Mouse (Mus musculus): ENCODE measurements around the gene Naaa. TPM values are rescaled to one million over a fixed set of nuclear protein-coding genes. Genes with fewer than 3 reads are reported as not detected.

The Naaa gene
- 22.5 and 33.1 TPM in 2 replicates for total RNA-seq (2014; rRNA removed)
- 15.4 and 23.6 TPM in 2 replicates for polyA plus RNA-seq (2015; fragmentation: Nextera tagmentation; extraction: Ambion mirVana)

- peak; percentile 56 for TF ChIP-seq CTCF (IDR thresholded peaks at IDR 0.05; ENCODE audit: low read depth)
- peak; percentile 68 for DNase-seq
- H3K4me1 ChIP-seq (ENCODE audit: insufficient read depth) = no peaks in the 10 kb centered on the region
- H3K4me3 ChIP-seq (ENCODE audit: low read depth, low read length) = peak within 1 kb of the TSS; percentile 60
- peak within 1 kb of the TSS; percentile 63 for H3K9ac ChIP-seq
- H3K27me3 ChIP-seq (ENCODE audit: insufficient read depth, low read length) = no peaks in the 10 kb centered on the region
- ATAC-seq = peak; percentile 91
- H3K27ac ChIP-seq (ENCODE audit: low read depth, low read length) = no peak within 1 kb of the TSS; the same call in 1 of the 2 replicates
- WGBS = 3% methylated on average over 53 of the region's 54 CpGs
- peak within 1 kb of the TSS; percentile 95 for H3K4me2 ChIP-seq (ENCODE audit: low read depth)
- H3K36me3 ChIP-seq (ENCODE audit: insufficient read depth) = no peaks in the 10 kb centered on the region
- no peaks in the 10 kb centered on the region for H3K9me3 ChIP-seq (ENCODE audit: low read length)
These were observed at the start of gene Naaa for GRCm38 (mm10) chr5:92277437-92278394. TSS of gene Naaa (minus strand) at chr5:92278170.

GRCm38 (mm10) chr5:92327367-92327766 is 49.4 kb upstream of the Naaa start:
- Histone ChIP-seq H3K4me3 (ENCODE audit: low read depth, low read length) (no peak overlapping the region), H3K4me1 (ENCODE audit: insufficient read depth) (no peaks in the 10 kb centered on the region), H3K27me3 (ENCODE audit: insufficient read depth, low read length) (no peaks in the 10 kb centered on the region; the same call in 1 of the 2 replicates), H3K9ac (no peak overlapping the region), H3K36me3 (ENCODE audit: insufficient read depth) (no peaks in the 10 kb centered on the region), H3K27ac (ENCODE audit: low read depth, low read length) (no peak overlapping the region), H3K4me2 (ENCODE audit: low read depth) (no peak overlapping the region), H3K9me3 (ENCODE audit: low read length) (no peaks in the 10 kb centered on the region)
- TF ChIP-seq CTCF (IDR thresholded peaks at IDR 0.05; ENCODE audit: low read depth) = no peak
- no peak for ATAC-seq
- 85% methylated on average over 6 of the region's 6 CpGs for WGBS
- no peak for DNase-seq

GRCm38 (mm10) chr5:92323264-92323663 is 45.3 kb upstream of the Naaa start:
- Histone ChIP-seq H3K4me3 (ENCODE audit: low read depth, low read length) (no peak overlapping the region), H3K36me3 (ENCODE audit: insufficient read depth) (no peaks in the 10 kb centered on the region), H3K9me3 (ENCODE audit: low read length) (no peaks in the 10 kb centered on the region), H3K27ac (ENCODE audit: low read depth, low read length) (no peak overlapping the region), H3K4me2 (ENCODE audit: low read depth) (no peak overlapping the region), H3K4me1 (ENCODE audit: insufficient read depth) (no peaks in the 10 kb centered on the region), H3K9ac (no peak overlapping the region), H3K27me3 (ENCODE audit: insufficient read depth, low read length) (no peaks in the 10 kb centered on the region; the same call in 1 of the 2 replicates)
- DNase-seq (peak; percentile 3), ATAC-seq (no peak)
- 70% methylated on average over 5 of the region's 5 CpGs for WGBS
- no peak for TF ChIP-seq CTCF (IDR thresholded peaks at IDR 0.05; ENCODE audit: low read depth)

GRCm38 (mm10) chr5:92322612-92323011 is 44.6 kb upstream of the Naaa start:
- no peaks in the 10 kb centered on the region for H3K36me3 ChIP-seq (ENCODE audit: insufficient read depth)
- WGBS = 91% methylated on average over 4 of the region's 4 CpGs
- ATAC-seq = no peak
- TF ChIP-seq CTCF (IDR thresholded peaks at IDR 0.05; ENCODE audit: low read depth) = no peak
- H3K4me3 ChIP-seq (ENCODE audit: low read depth, low read length) = no peak overlapping the region
- H3K4me2 ChIP-seq (ENCODE audit: low read depth) = no peak overlapping the region
- no peaks in the 10 kb centered on the region for H3K4me1 ChIP-seq (ENCODE audit: insufficient read depth)
- no peak overlapping the region for H3K27ac ChIP-seq (ENCODE audit: low read depth, low read length)
- no peaks in the 10 kb centered on the region for H3K9me3 ChIP-seq (ENCODE audit: low read length)
- no peak overlapping the region for H3K9ac ChIP-seq
- no peaks in the 10 kb centered on the region; the same call in 1 of the 2 replicates for H3K27me3 ChIP-seq (ENCODE audit: insufficient read depth, low read length)
- DNase-seq = no peak

- no peaks in the 10 kb centered on the region for H3K9me3 ChIP-seq (ENCODE audit: low read length)
- ATAC-seq (no peak), DNase-seq (no peak)
- no peaks in the 10 kb centered on the region for H3K36me3 ChIP-seq (ENCODE audit: insufficient read depth)
- H3K27me3 ChIP-seq (ENCODE audit: insufficient read depth, low read length) = no peaks in the 10 kb centered on the region; the same call in 1 of the 2 replicates
- 68% methylated on average over 8 of the region's 8 CpGs for WGBS
- TF ChIP-seq CTCF (IDR thresholded peaks at IDR 0.05; ENCODE audit: low read depth) = no peak
- H3K4me3 ChIP-seq (ENCODE audit: low read depth, low read length) = no peak overlapping the region
- no peaks in the 10 kb centered on the region for H3K4me1 ChIP-seq (ENCODE audit: insufficient read depth)
- no peak overlapping the region for H3K9ac ChIP-seq
- no peak overlapping the region for H3K4me2 ChIP-seq (ENCODE audit: low read depth)
- H3K27ac ChIP-seq (ENCODE audit: low read depth, low read length) = no peak overlapping the region
These were observed 43.8 kb upstream of the Naaa start for GRCm38 (mm10) chr5:92321631-92322400.

GRCm38 (mm10) chr5:92318596-92318995 is 40.6 kb upstream of the Naaa start:
- Histone ChIP-seq H3K4me2 (ENCODE audit: low read depth) (no peak overlapping the region), H3K36me3 (ENCODE audit: insufficient read depth) (no peaks in the 10 kb centered on the region), H3K4me1 (ENCODE audit: insufficient read depth) (no peaks in the 10 kb centered on the region), H3K4me3 (ENCODE audit: low read depth, low read length) (no peak overlapping the region), H3K9ac (no peak overlapping the region), H3K9me3 (ENCODE audit: low read length) (no peaks in the 10 kb centered on the region), H3K27me3 (ENCODE audit: insufficient read depth, low read length) (no peaks in the 10 kb centered on the region; the same call in 1 of the 2 replicates), H3K27ac (ENCODE audit: low read depth, low read length) (no peak overlapping the region)
- ATAC-seq = no peak
- no peak for TF ChIP-seq CTCF (IDR thresholded peaks at IDR 0.05; ENCODE audit: low read depth)
- no peak for DNase-seq
- WGBS = 93% methylated on average over 14 of the region's 14 CpGs

Measured in forebrain, postnatal 0 days (tissue).